Mouse (Mus musculus): ENCODE results near the gene Arhgef1. TPM values are rescaled to one million over a fixed set of nuclear protein-coding genes. Genes with fewer than 3 reads are reported as not detected.

The Arhgef1 gene
- polyA plus RNA-seq (2014; fragmentation: Illumina TruSeq; extraction: RNeasy Lipid Tissue Mini Kit (QIAGEN cat#74804); ENCODE audit: low read depth, low replicate concordance): 1.7 TPM

GRCm38 (mm10) chr7:24902630-24903443 is at the start of gene Arhgef1:
Gene Arhgef1, plus strand, starts transcription at chr7:24902912.

DNA sequence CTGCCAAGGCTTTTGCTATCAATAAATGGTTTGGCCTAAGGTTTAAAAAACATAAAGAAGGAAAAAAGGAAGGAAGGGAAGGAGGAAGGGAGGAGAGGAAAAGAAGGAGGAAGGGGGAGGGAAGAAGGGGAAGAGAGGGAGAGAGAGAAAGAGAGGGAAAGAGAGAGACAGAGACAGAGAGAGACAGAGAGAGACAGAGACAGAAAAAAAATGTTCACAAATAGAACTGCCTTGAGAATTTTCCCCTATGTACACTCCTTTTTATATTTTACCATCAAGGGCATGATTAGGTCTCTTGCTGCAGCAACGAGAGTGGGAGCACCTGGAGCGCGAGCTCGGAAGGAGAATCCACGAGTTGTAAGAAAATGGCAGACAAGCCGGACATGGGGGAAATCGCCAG is 40.8 kb upstream of the Arhgef1 start, which contains the start of gene Gm9844:
TSS of gene Gm9844 (plus strand) at position 301 of the 400 bp plus-strand sequence.

GRCm38 (mm10) chr7:24869532-24870165 is 33.1 kb upstream of the Arhgef1 start, which contains the start of the genes Lypd4 and Dmrtc2:
Gene Lypd4, minus strand, starts transcription at chr7:24869941.
Gene Dmrtc2, plus strand, starts transcription at chr7:24870057.

DNA sequence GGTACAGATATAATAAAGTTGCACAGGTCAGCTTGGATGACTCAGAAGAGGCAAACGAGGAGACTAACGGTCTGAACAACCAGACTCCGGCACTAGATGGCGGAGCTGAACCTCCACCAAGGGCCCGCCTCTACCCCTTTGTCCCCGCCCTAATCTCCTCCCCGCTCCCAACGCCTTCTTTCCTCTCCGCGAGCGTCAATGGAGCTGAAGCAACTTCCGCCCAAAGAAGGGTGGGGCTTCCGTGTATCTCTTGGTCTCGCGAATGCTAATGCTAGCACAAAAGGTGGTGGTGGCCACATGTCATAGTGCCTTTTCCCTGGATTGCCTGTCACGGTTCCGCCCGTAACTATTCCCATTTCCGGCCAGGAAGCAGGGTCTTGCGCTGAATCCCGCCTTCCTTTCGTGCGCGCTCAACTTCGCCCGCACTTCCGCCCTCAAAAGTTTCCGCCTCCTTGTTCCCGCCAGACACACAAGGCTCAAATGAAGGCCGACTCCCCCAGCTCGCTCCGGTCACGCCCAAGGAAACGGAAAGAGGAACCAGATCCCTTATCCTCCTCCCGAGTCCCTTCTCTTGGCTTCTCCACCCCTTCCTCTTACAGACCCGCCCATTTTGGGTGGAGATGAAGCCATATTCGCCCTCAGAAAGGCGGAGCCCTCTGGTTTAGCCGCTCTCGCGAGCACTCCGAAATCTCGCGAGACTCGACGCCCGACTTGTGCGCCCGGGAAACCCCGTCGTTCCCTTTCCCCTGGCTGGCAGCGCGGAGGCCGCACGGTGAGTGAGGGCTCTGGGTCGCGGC is 18.6 kb upstream of the Arhgef1 start, which contains the start of gene Rps19:
TSS of gene Rps19 (plus strand) at position 476 of the 797 bp plus-strand sequence.

GRCm38 (mm10) chr7:24897224-24897623 is 5.5 kb upstream of the Arhgef1 start, which contains the start of gene Cd79a:
Gene Cd79a, plus strand, starts transcription at chr7:24897381.

DNA sequence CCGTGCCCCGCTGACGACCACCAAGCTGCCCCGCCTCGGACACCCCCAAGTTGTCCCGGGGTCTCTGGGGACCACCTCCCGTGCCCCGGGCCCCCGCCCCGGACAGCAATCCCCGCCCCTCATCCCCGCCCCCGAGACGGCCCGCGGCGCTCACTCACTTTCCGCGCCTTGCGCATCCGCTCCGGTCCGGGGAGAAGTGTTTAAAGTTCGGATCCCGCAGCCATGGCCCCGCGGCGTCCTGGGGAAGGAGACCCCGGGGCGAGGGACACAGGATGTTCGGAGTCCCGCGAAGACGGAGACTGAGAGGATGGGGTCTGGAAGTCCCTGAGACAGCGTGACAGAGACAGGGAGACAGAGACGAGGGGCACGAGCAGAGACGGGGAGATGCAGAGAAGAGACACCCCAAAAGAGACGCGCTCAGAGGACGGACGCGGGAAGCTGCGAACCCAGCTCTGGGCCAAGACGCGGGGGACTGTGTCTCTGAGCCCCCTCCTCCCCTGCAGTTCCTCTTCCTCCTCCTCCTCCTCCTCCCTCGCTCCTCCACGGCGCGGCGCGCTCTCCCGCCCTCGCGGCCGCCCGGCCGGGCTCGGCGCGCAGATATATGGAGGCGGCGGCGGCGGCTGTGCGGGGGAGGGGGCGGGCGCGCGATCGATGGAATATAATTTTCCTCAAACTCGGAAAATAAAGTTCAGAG is 41.7 kb downstream of the Arhgef1 start, which contains the start of gene Gm4881:
TSS of gene Gm4881 (minus strand) at position 238 of the 694 bp plus-strand sequence.

GRCm38 (mm10) chr7:24971972-24972893 is 69.5 kb downstream of the Arhgef1 start, which contains the start of gene Rabac1:
Gene Rabac1, minus strand, starts transcription at chr7:24972754.

Other genes starting within 250 kb of the Arhgef1 start
- not detected for gene Tex101, start 226.2 kb upstream of the Arhgef1 start, polyA plus RNA-seq (2014; fragmentation: Illumina TruSeq; extraction: RNeasy Lipid Tissue Mini Kit (QIAGEN cat#74804); ENCODE audit: low read depth, low replicate concordance)
- not detected for gene BC049730, start 193.7 kb upstream of the Arhgef1 start, polyA plus RNA-seq (2014; fragmentation: Illumina TruSeq; extraction: RNeasy Lipid Tissue Mini Kit (QIAGEN cat#74804); ENCODE audit: low read depth, low replicate concordance)
- gene Gm4763, start 176.0 kb upstream of the Arhgef1 start, polyA plus RNA-seq (2014; fragmentation: Illumina TruSeq; extraction: RNeasy Lipid Tissue Mini Kit (QIAGEN cat#74804); ENCODE audit: low read depth, low replicate concordance): not detected
- gene Cd177, start 142.6 kb upstream of the Arhgef1 start, polyA plus RNA-seq (2014; fragmentation: Illumina TruSeq; extraction: RNeasy Lipid Tissue Mini Kit (QIAGEN cat#74804); ENCODE audit: low read depth, low replicate concordance): 7.5 TPM
- gene Ceacam10, start 125.7 kb upstream of the Arhgef1 start, polyA plus RNA-seq (2014; fragmentation: Illumina TruSeq; extraction: RNeasy Lipid Tissue Mini Kit (QIAGEN cat#74804); ENCODE audit: low read depth, low replicate concordance): 116 TPM
- not detected for gene Gm9844, start 40.7 kb upstream of the Arhgef1 start, polyA plus RNA-seq (2014; fragmentation: Illumina TruSeq; extraction: RNeasy Lipid Tissue Mini Kit (QIAGEN cat#74804); ENCODE audit: low read depth, low replicate concordance)
- gene Lypd4, start 33.0 kb upstream of the Arhgef1 start, polyA plus RNA-seq (2014; fragmentation: Illumina TruSeq; extraction: RNeasy Lipid Tissue Mini Kit (QIAGEN cat#74804); ENCODE audit: low read depth, low replicate concordance): not detected
- gene Dmrtc2, start 32.9 kb upstream of the Arhgef1 start, polyA plus RNA-seq (2014; fragmentation: Illumina TruSeq; extraction: RNeasy Lipid Tissue Mini Kit (QIAGEN cat#74804); ENCODE audit: low read depth, low replicate concordance): not detected
- 24.5 TPM for gene Rps19, start 18.5 kb upstream of the Arhgef1 start, polyA plus RNA-seq (2014; fragmentation: Illumina TruSeq; extraction: RNeasy Lipid Tissue Mini Kit (QIAGEN cat#74804); ENCODE audit: low read depth, low replicate concordance)
- 1.3 TPM for gene Cd79a, start 5.5 kb upstream of the Arhgef1 start, polyA plus RNA-seq (2014; fragmentation: Illumina TruSeq; extraction: RNeasy Lipid Tissue Mini Kit (QIAGEN cat#74804); ENCODE audit: low read depth, low replicate concordance)
- gene Gm4881, start 41.6 kb downstream of the Arhgef1 start, polyA plus RNA-seq (2014; fragmentation: Illumina TruSeq; extraction: RNeasy Lipid Tissue Mini Kit (QIAGEN cat#74804); ENCODE audit: low read depth, low replicate concordance): not detected
- not detected for gene Rabac1, start 69.8 kb downstream of the Arhgef1 start, polyA plus RNA-seq (2014; fragmentation: Illumina TruSeq; extraction: RNeasy Lipid Tissue Mini Kit (QIAGEN cat#74804); ENCODE audit: low read depth, low replicate concordance)
- not detected for gene Atp1a3, start 103.0 kb downstream of the Arhgef1 start, polyA plus RNA-seq (2014; fragmentation: Illumina TruSeq; extraction: RNeasy Lipid Tissue Mini Kit (QIAGEN cat#74804); ENCODE audit: low read depth, low replicate concordance)
- 0.63 TPM for gene Grik5, start 169.4 kb downstream of the Arhgef1 start, polyA plus RNA-seq (2014; fragmentation: Illumina TruSeq; extraction: RNeasy Lipid Tissue Mini Kit (QIAGEN cat#74804); ENCODE audit: low read depth, low replicate concordance)
- gene Zfp574, start 169.7 kb downstream of the Arhgef1 start, polyA plus RNA-seq (2014; fragmentation: Illumina TruSeq; extraction: RNeasy Lipid Tissue Mini Kit (QIAGEN cat#74804); ENCODE audit: low read depth, low replicate concordance): 0.95 TPM

Measured in sigmoid colon, adult 10 weeks (tissue).